Mouse (Mus musculus): ENCODE results near the gene Kdf1. TPM values are rescaled to one million over a fixed set of nuclear protein-coding genes. Genes with fewer than 3 reads are reported as not detected.
A peak's percentile ranks its signal among the peaks of the same experiment; 100 is the strongest.
"Not testable (repeated sequence)": the region's sequence is repeated elsewhere in the genome, so short reads cannot be mapped to it uniquely, and the experiment has no call there.

Kdf1 gene
- polyA plus RNA-seq, 1 experiment = 0.76 TPM

GRCm38 (mm10) chr4:133504755-133505485, 13.8 kb upstream of the Kdf1 start:
- Histone ChIP-seq H3K4me3 (ENCODE audit: extremely low read depth, insufficient read depth, insufficient read length) (no peak overlapping the region), H3K36me3 (ENCODE audit: control insufficient read depth, insufficient read depth, low read length) (no peaks in the 10 kb centered on the region), H3K27me3 (ENCODE audit: control insufficient read depth, insufficient read depth, low read length) (no peaks in the 10 kb centered on the region), H3K4me1 (ENCODE audit: control insufficient read depth, insufficient read depth, insufficient read length) (no peaks in the 10 kb centered on the region), H3K27ac (ENCODE audit: insufficient read depth, low read length) (no peak overlapping the region)
- WGBS = 73% methylated on average over 9 of the region's 9 CpGs
- TF ChIP-seq CTCF (IDR thresholded peaks at IDR 0.05; ENCODE audit: extremely low read depth, insufficient read depth, insufficient read length, insufficient replicate concordance) (no peak), POLR2A (IDR thresholded peaks at IDR 0.05; ENCODE audit: low read depth, low read length) (no peak)
- no peak for DNase-seq (ENCODE audit: low read depth in 1 of 2, low spot score in 2 of 2)

DNA sequence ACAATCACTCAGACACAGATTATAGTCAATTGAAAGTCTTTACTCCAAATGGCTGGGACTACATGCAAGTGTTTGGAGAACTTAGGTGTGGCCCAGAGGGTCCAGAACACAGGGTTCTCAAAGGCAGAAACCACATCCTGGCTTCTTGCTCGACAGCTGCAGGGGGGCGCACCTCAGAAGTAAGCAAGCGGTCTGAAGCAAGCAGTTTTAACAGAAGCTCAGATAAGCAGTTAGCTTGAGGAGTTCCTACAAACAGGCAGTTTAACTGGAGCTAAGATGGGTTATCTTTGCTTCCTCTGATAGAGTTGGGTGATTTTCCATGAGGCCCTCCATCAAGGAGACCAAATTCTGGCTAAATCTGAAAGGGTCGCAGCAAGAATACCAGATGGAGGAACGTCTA, 12.2 kb upstream of the Kdf1 start:
- no peak for TF ChIP-seq POLR2A (IDR thresholded peaks at IDR 0.05; ENCODE audit: low read depth, low read length)
- TF ChIP-seq CTCF (IDR thresholded peaks at IDR 0.05; ENCODE audit: extremely low read depth, insufficient read depth, insufficient read length, insufficient replicate concordance) = no peak
- H3K27ac ChIP-seq (ENCODE audit: insufficient read depth, low read length) = peak overlapping the region; percentile 39; the same call in 1 of the 2 replicates
- DNase-seq (ENCODE audit: low read depth in 1 of 2, low spot score in 2 of 2) = no peak
- WGBS = 17% methylated on average over 5 of the region's 5 CpGs
- no peak overlapping the region for H3K4me3 ChIP-seq (ENCODE audit: extremely low read depth, insufficient read depth, insufficient read length)
- no peaks in the 10 kb centered on the region for H3K4me1 ChIP-seq (ENCODE audit: control insufficient read depth, insufficient read depth, insufficient read length)
- H3K36me3 ChIP-seq (ENCODE audit: control insufficient read depth, insufficient read depth, low read length) = no peaks in the 10 kb centered on the region
- no peaks in the 10 kb centered on the region for H3K27me3 ChIP-seq (ENCODE audit: control insufficient read depth, insufficient read depth, low read length)

DNA sequence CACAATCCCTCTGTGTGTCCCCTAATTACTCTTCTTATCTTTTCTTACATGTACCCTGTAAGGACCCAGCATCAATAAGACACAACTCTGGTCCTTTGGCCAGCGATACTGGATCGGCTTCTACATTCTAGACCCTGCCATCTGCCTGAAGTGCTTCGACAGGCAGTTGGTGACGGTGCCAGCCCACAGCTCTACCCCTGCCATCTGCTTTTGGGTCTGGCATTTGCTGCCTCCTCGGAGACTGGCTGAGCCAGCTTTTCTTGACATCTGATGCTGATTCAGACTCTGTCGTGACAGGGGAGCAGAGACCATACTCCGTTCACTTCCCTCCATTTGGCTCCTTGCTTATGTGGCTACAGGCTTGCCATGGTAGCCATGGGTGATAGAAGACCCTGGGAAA, 9.8 kb upstream of the Kdf1 start:
- no peaks in the 10 kb centered on the region for H3K4me1 ChIP-seq (ENCODE audit: control insufficient read depth, insufficient read depth, insufficient read length)
- WGBS = 90% methylated on average over 7 of the region's 7 CpGs
- TF ChIP-seq POLR2A (IDR thresholded peaks at IDR 0.05; ENCODE audit: low read depth, low read length) (no peak), CTCF (IDR thresholded peaks at IDR 0.05; ENCODE audit: extremely low read depth, insufficient read depth, insufficient read length, insufficient replicate concordance) (no peak)
- H3K36me3 ChIP-seq (ENCODE audit: control insufficient read depth, insufficient read depth, low read length) = no peaks in the 10 kb centered on the region
- H3K4me3 ChIP-seq (ENCODE audit: extremely low read depth, insufficient read depth, insufficient read length) = no peak overlapping the region
- H3K27me3 ChIP-seq (ENCODE audit: control insufficient read depth, insufficient read depth, low read length) = no peaks in the 10 kb centered on the region
- DNase-seq (ENCODE audit: low read depth in 1 of 2, low spot score in 2 of 2) = no peak
- no peak overlapping the region for H3K27ac ChIP-seq (ENCODE audit: insufficient read depth, low read length)

- no peak overlapping the region for H3K4me3 ChIP-seq (ENCODE audit: extremely low read depth, insufficient read depth, insufficient read length)
- WGBS = 81% methylated on average over 5 of the region's 5 CpGs
- no peaks in the 10 kb centered on the region for H3K4me1 ChIP-seq (ENCODE audit: control insufficient read depth, insufficient read depth, insufficient read length)
- no peak overlapping the region for H3K27ac ChIP-seq (ENCODE audit: insufficient read depth, low read length)
- no peak for TF ChIP-seq POLR2A (IDR thresholded peaks at IDR 0.05; ENCODE audit: low read depth, low read length)
- no peak for TF ChIP-seq CTCF (IDR thresholded peaks at IDR 0.05; ENCODE audit: extremely low read depth, insufficient read depth, insufficient read length, insufficient replicate concordance)
- H3K27me3 ChIP-seq (ENCODE audit: control insufficient read depth, insufficient read depth, low read length) = no peaks in the 10 kb centered on the region
- DNase-seq (ENCODE audit: low read depth in 1 of 2, low spot score in 2 of 2) = no peak
- H3K36me3 ChIP-seq (ENCODE audit: control insufficient read depth, insufficient read depth, low read length) = no peaks in the 10 kb centered on the region
These were observed 7.7 kb upstream of the Kdf1 start for GRCm38 (mm10) chr4:133511050-133511449.

DNA sequence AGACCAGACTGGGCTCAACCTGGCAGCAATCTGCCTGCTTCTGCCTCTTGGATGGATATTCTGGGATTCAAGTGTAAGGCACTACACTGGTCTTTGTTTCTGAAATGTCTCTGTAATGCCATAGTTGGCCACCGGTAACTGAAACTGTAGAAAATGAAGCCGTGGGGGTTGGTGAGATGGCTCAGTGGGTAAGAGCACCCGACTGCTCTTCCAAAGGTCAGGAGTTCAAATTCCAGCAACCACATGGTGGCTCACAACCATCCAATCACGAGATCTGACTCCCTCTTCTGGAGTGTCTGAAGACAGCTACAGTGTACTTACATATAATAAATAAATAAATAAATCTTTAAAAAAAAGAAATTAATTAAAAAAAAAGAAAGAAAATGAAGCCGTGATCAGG, 6.3 kb upstream of the Kdf1 start:
- H3K4me1 ChIP-seq (ENCODE audit: control insufficient read depth, insufficient read depth, insufficient read length); H3K27ac ChIP-seq (ENCODE audit: insufficient read depth, low read length); H3K4me3 ChIP-seq (ENCODE audit: extremely low read depth, insufficient read depth, insufficient read length); H3K27me3 ChIP-seq (ENCODE audit: control insufficient read depth, insufficient read depth, low read length); DNase-seq (ENCODE audit: low read depth in 1 of 2, low spot score in 2 of 2); H3K36me3 ChIP-seq (ENCODE audit: control insufficient read depth, insufficient read depth, low read length): not testable (repeated sequence)
- 66% methylated on average over 5 of the region's 5 CpGs for WGBS

- H3K4me1 ChIP-seq (ENCODE audit: control insufficient read depth, insufficient read depth, insufficient read length) = no peaks in the 10 kb centered on the region
- no peak overlapping the region for H3K4me3 ChIP-seq (ENCODE audit: extremely low read depth, insufficient read depth, insufficient read length)
- 12% methylated on average over 8 of the region's 8 CpGs for WGBS
- no peaks in the 10 kb centered on the region for H3K36me3 ChIP-seq (ENCODE audit: control insufficient read depth, insufficient read depth, low read length)
- no peak overlapping the region for H3K27ac ChIP-seq (ENCODE audit: insufficient read depth, low read length)
- H3K27me3 ChIP-seq (ENCODE audit: control insufficient read depth, insufficient read depth, low read length) = no peaks in the 10 kb centered on the region
- TF ChIP-seq CTCF (IDR thresholded peaks at IDR 0.05; ENCODE audit: extremely low read depth, insufficient read depth, insufficient read length, insufficient replicate concordance) (peak; percentile 84; the same call in 1 of the 2 replicates), POLR2A (IDR thresholded peaks at IDR 0.05; ENCODE audit: low read depth, low read length) (no peak)
- peak; percentile 38 to 52 for DNase-seq (ENCODE audit: low read depth in 1 of 2, low spot score in 2 of 2)
These were observed 5.8 kb upstream of the Kdf1 start for GRCm38 (mm10) chr4:133512972-133513371.

- Histone ChIP-seq H3K27me3 (ENCODE audit: control insufficient read depth, insufficient read depth, low read length) (peaks cover 11% of the 10 kb centered on the region; the same call in 1 of the 2 replicates), H3K36me3 (ENCODE audit: control insufficient read depth, insufficient read depth, low read length) (no peaks in the 10 kb centered on the region), H3K4me1 (ENCODE audit: control insufficient read depth, insufficient read depth, insufficient read length) (peaks cover 7% of the 10 kb centered on the region; the same call in 1 of the 2 replicates), H3K27ac (ENCODE audit: insufficient read depth, low read length) (no peak overlapping the region), H3K4me3 (ENCODE audit: extremely low read depth, insufficient read depth, insufficient read length) (peak overlapping the region; percentile 33; the same call in 1 of the 2 replicates)
- 21% methylated on average over 25 of the region's 25 CpGs for WGBS
- TF ChIP-seq POLR2A (IDR thresholded peaks at IDR 0.05; ENCODE audit: low read depth, low read length) (no peak), CTCF (IDR thresholded peaks at IDR 0.05; ENCODE audit: extremely low read depth, insufficient read depth, insufficient read length, insufficient replicate concordance) (no peak)
- DNase-seq (ENCODE audit: low read depth in 1 of 2, low spot score in 2 of 2) = no peak
These were observed 554 bp downstream of the Kdf1 start for GRCm38 (mm10) chr4:133519369-133519665.

Measured in spleen, adult 2 months (tissue).